ENCODE assay signal across 21 mouse cellular contexts in genomic region chr7:91173560-91173959, GRCm38 (mm10).
DNase-seq lines count a peak whose midpoint lies in the region; ATAC-seq lines count a peak whose summit lies in the region.
"Had no signal": no experiment of that assay in that cellular context is flagged by ENCODE, and none has a peak within 500 bp of the region (broad histone marks: within the 10 kb centered on the region; RNA-seq: fewer than 3 reads in every experiment).

No protein-coding gene starts in this region.

- no peak overlapping the region for H3K9ac ChIP-seq in hindbrain, embryonic 12.5 days
- no peak overlapping the region for H3K9ac ChIP-seq in hindbrain, embryonic 16.5 days (ENCODE audit: low read depth, low read length)
- no peak overlapping the region for H3K9ac ChIP-seq in neural tube, embryonic 13.5 days
- no peak overlapping the region for H3K9ac ChIP-seq in neural tube, embryonic 14.5 days (replicated peaks; ENCODE audit: low read depth, low read length)
- H3K9ac ChIP-seq in neural tube, embryonic 15.5 days (replicated peaks): no peak overlapping the region

- WGBS in hindbrain, embryonic 12.5 days: 82% methylated on average over 2 of the region's 2 CpGs
- WGBS in hindbrain, embryonic 16.5 days: 82% methylated on average over 2 of the region's 2 CpGs
- 80% methylated on average over 2 of the region's 2 CpGs for WGBS in neural tube, embryonic 13.5 days
- WGBS in neural tube, embryonic 14.5 days: 81% methylated on average over 2 of the region's 2 CpGs
- WGBS in neural tube, embryonic 15.5 days: 72% methylated on average over 2 of the region's 2 CpGs

- no peak overlapping the region for H3K27ac ChIP-seq in hindbrain, embryonic 12.5 days
- H3K27ac ChIP-seq in hindbrain, embryonic 16.5 days (ENCODE audit: low read depth, low read length): no peak overlapping the region
- no peak overlapping the region for H3K27ac ChIP-seq in neural tube, embryonic 13.5 days (replicated peaks)
- no peak overlapping the region for H3K27ac ChIP-seq in neural tube, embryonic 14.5 days (ENCODE audit: low read depth, low read length)
- no peak overlapping the region for H3K27ac ChIP-seq in neural tube, embryonic 15.5 days (replicated peaks)

- no peaks in the 10 kb centered on the region for H3K36me3 ChIP-seq in hindbrain, embryonic 12.5 days
- no peaks in the 10 kb centered on the region for H3K36me3 ChIP-seq in hindbrain, embryonic 16.5 days (ENCODE audit: control insufficient read depth, insufficient read depth, low read length)
- no peaks in the 10 kb centered on the region for H3K36me3 ChIP-seq in neural tube, embryonic 13.5 days
- no peaks in the 10 kb centered on the region for H3K36me3 ChIP-seq in neural tube, embryonic 14.5 days (ENCODE audit: control insufficient read depth, insufficient read depth, low read length)
- no peaks in the 10 kb centered on the region for H3K36me3 ChIP-seq in neural tube, embryonic 15.5 days
- H3K36me3 ChIP-seq: G1E had no signal

- 0 out of 2 replicates have a peak, but pooled peaks have one; percentile 50 for ATAC-seq in hindbrain, embryonic 12.5 days (ENCODE audit: low FRiP score)
- no peak for ATAC-seq in hindbrain, embryonic 16.5 days
- ATAC-seq in neural tube, embryonic 13.5 days (ENCODE audit: low read depth): 0 out of 2 replicates have a peak, but pooled peaks have one; percentile 53
- ATAC-seq in neural tube, embryonic 14.5 days (ENCODE audit: low read depth): peak; percentile 73; the same call in 1 of the 2 replicates
- ATAC-seq in neural tube, embryonic 15.5 days (ENCODE audit: low FRiP score): no peak
- ATAC-seq: activated CD4-positive, CD25-positive, alpha-beta regulatory T cell, adult 4 months; CD4-positive, CD25-positive, alpha-beta regulatory T cell, adult 4 months; Patski had no signal

- no peak overlapping the region for H3K4me2 ChIP-seq in hindbrain, embryonic 12.5 days (replicated peaks)
- no peak overlapping the region for H3K4me2 ChIP-seq in hindbrain, embryonic 16.5 days (ENCODE audit: low read length)
- no peak overlapping the region for H3K4me2 ChIP-seq in neural tube, embryonic 13.5 days
- no peak overlapping the region for H3K4me2 ChIP-seq in neural tube, embryonic 14.5 days (ENCODE audit: low read depth, low read length)
- no peak overlapping the region for H3K4me2 ChIP-seq in neural tube, embryonic 15.5 days

- no peaks in the 10 kb centered on the region for H3K27me3 ChIP-seq in hindbrain, embryonic 12.5 days
- H3K27me3 ChIP-seq in hindbrain, embryonic 16.5 days (replicated peaks; ENCODE audit: control insufficient read depth, insufficient read depth, low read length): no peaks in the 10 kb centered on the region
- no peaks in the 10 kb centered on the region for H3K27me3 ChIP-seq in neural tube, embryonic 13.5 days
- no peaks in the 10 kb centered on the region for H3K27me3 ChIP-seq in neural tube, embryonic 14.5 days (ENCODE audit: control insufficient read depth, insufficient read depth, low read length)
- no peaks in the 10 kb centered on the region for H3K27me3 ChIP-seq in neural tube, embryonic 15.5 days (replicated peaks)
- H3K27me3 ChIP-seq: CH12.LX had no signal

- H3K9me3 ChIP-seq in hindbrain, embryonic 12.5 days (replicated peaks): no peaks in the 10 kb centered on the region
- H3K9me3 ChIP-seq in hindbrain, embryonic 16.5 days (ENCODE audit: control insufficient read depth, low read length): no peaks in the 10 kb centered on the region
- H3K9me3 ChIP-seq in neural tube, embryonic 13.5 days: no peaks in the 10 kb centered on the region
- H3K9me3 ChIP-seq in neural tube, embryonic 14.5 days (ENCODE audit: control insufficient read depth, low read length): no peaks in the 10 kb centered on the region
- H3K9me3 ChIP-seq in neural tube, embryonic 15.5 days (replicated peaks): no peaks in the 10 kb centered on the region
- H3K9me3 ChIP-seq: G1E had no signal

- DNase-seq in neural tube, embryonic 10.5 days (ENCODE audit: extremely low spot score, low spot score): no peak
- DNase-seq: adrenal gland, adult 2 months; adrenal gland, adult 8-10 months; adrenal gland, postnatal 10 days; adrenal gland, postnatal 14 days; adrenal gland, postnatal 25 days; adrenal gland, postnatal 36 days; B cell, adult 2 months; cerebellum, adult 11 months; cerebellum, adult 11-12 months; cerebellum, adult 18-20 months had no signal

- no peak overlapping the region for H3K4me3 ChIP-seq in hindbrain, embryonic 12.5 days
- H3K4me3 ChIP-seq in hindbrain, embryonic 16.5 days (ENCODE audit: low read length): no peak overlapping the region
- H3K4me3 ChIP-seq in neural tube, embryonic 13.5 days: no peak overlapping the region
- no peak overlapping the region for H3K4me3 ChIP-seq in neural tube, embryonic 14.5 days (ENCODE audit: low read depth, low read length)
- H3K4me3 ChIP-seq in neural tube, embryonic 15.5 days (replicated peaks): no peak overlapping the region

- no peaks in the 10 kb centered on the region for H3K4me1 ChIP-seq in hindbrain, embryonic 12.5 days
- H3K4me1 ChIP-seq in hindbrain, embryonic 16.5 days (ENCODE audit: control insufficient read depth, insufficient read depth, low read depth, low read length): no peaks in the 10 kb centered on the region
- H3K4me1 ChIP-seq in neural tube, embryonic 13.5 days (replicated peaks): no peaks in the 10 kb centered on the region
- no peaks in the 10 kb centered on the region for H3K4me1 ChIP-seq in neural tube, embryonic 14.5 days (ENCODE audit: control insufficient read depth, insufficient read depth, low read length)
- no peaks in the 10 kb centered on the region for H3K4me1 ChIP-seq in neural tube, embryonic 15.5 days

Comparison
In these comparisons a context has a peak if more than half of its experiments do, and no peak if none do; other contexts are left out.
1. ATAC-seq: peak in hindbrain, embryonic 12.5 days (single experiment), neural tube, embryonic 13.5 days (single experiment) and neural tube, embryonic 14.5 days (single experiment); none in hindbrain, embryonic 16.5 days (single experiment) and neural tube, embryonic 15.5 days (single experiment).